Mouse (Mus musculus) limb, embryonic 11.5 days (tissue): ENCODE data around the gene Msl1. TPM values are rescaled to one million over a fixed set of nuclear protein-coding genes. Genes with fewer than 3 reads are reported as not detected.

ENCODE experiments used
- polyA plus RNA-seq: library from polyadenylated mRNA; unstranded; fragments of >200 nt; fragmentation: Nextera tagmentation; extraction: Ambion mirVana; gene quantifications from 2 replicates; pipeline ENCODE4 v1.2.1, GENCODE M21; 2014

Gene Msl1
- polyA plus RNA-seq, 1 experiment from 2014 or later: 24.6 TPM

Other genes starting within 250 kb of the Msl1 start
- gene Ikzf3, start 249.5 kb upstream of the Msl1 start, polyA plus RNA-seq: 0.07 TPM in 1 of 2 replicates, not detected in the other
- gene Zpbp2, start 244.4 kb upstream of the Msl1 start, polyA plus RNA-seq: 0.45 and 1.2 TPM in 2 replicates
- 9.6 and 10.1 TPM in 2 replicates for gene Ormdl3, start 208.1 kb upstream of the Msl1 start, polyA plus RNA-seq
- not detected in 2 replicates for gene Lrrc3c, start 197.2 kb upstream of the Msl1 start, polyA plus RNA-seq
- gene Gm12355, start 169.9 kb upstream of the Msl1 start, polyA plus RNA-seq: 0.75 and 0.80 TPM in 2 replicates
- not detected in 2 replicates for gene Gsdma3, start 169.2 kb upstream of the Msl1 start, polyA plus RNA-seq
- not detected in 2 replicates for gene Gsdma2, start 148.8 kb upstream of the Msl1 start, polyA plus RNA-seq
- gene Gsdma, start 131.2 kb upstream of the Msl1 start, polyA plus RNA-seq: 0.05 TPM in 1 of 2 replicates, not detected in the other
- gene Psmd3, start 113.0 kb upstream of the Msl1 start, polyA plus RNA-seq: 180 and 187 TPM in 2 replicates
- gene Csf3, start 94.3 kb upstream of the Msl1 start, polyA plus RNA-seq: 0.11 TPM in 1 of 2 replicates, not detected in the other
- 68.0 and 69.2 TPM in 2 replicates for gene Med24, start 66.1 kb upstream of the Msl1 start, polyA plus RNA-seq
- 16.5 and 17.7 TPM in 2 replicates for gene Thra, start 54.9 kb upstream of the Msl1 start, polyA plus RNA-seq
- gene Nr1d1, start 20.2 kb upstream of the Msl1 start, polyA plus RNA-seq: 1.0 and 1.1 TPM in 2 replicates
- 44.9 and 51.1 TPM in 2 replicates for gene Casc3, start 9.4 kb downstream of the Msl1 start, polyA plus RNA-seq
- gene Rapgefl1, start 41.3 kb downstream of the Msl1 start, polyA plus RNA-seq: 2.2 and 2.8 TPM in 2 replicates
- gene Wipf2, start 68.1 kb downstream of the Msl1 start, polyA plus RNA-seq: 6.3 and 7.4 TPM in 2 replicates
- 58.7 and 63.4 TPM in 2 replicates for gene Cdc6, start 112.3 kb downstream of the Msl1 start, polyA plus RNA-seq
- gene Rara, start 132.3 kb downstream of the Msl1 start, polyA plus RNA-seq: 46.7 and 48.7 TPM in 2 replicates
- 0.40 TPM in 1 of 2 replicates, not detected in the other for gene Gjd3, start 187.5 kb downstream of the Msl1 start, polyA plus RNA-seq
- 422 and 448 TPM in 2 replicates for gene Top2a, start 228.7 kb downstream of the Msl1 start, polyA plus RNA-seq
- 799 and 884 TPM in 2 replicates for gene Igfbp4, start 245.7 kb downstream of the Msl1 start, polyA plus RNA-seq